Mouse (Mus musculus): ENCODE measurements around the gene Ric3. TPM values are rescaled to one million over a fixed set of nuclear protein-coding genes. Genes with fewer than 3 reads are reported as not detected.

The Ric3 gene
- total and polyA plus RNA-seq, 3 experiments: 0.57 to 1.9 (median 1.1) TPM

DNA sequence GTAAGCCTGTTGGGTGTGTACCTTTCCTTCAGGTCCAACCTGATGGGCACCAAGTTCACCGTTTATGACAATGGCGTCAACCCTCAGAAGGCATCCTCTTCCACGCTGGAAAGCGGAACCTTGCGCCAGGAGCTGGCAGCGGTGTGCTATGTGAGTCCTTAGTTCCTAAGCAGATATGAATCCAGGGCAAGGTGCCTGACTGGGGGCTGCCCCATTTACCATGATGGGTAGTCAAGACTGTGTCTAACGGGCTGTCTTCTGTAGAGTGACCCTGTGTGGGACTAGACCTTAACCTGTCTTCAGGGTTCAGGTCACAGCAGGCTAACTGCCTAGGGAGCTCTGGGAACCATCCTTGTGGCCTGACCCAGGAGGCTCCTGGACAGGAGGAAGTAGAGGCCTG is 55.4 kb downstream of the Ric3 start:
- Histone ChIP-seq H3K9ac (ENCODE audit: low read depth, low read length) (no peak overlapping the region), H3K36me3 (ENCODE audit: control insufficient read depth, insufficient read depth, low read length) (no peaks in the 10 kb centered on the region), H3K27me3 (ENCODE audit: control insufficient read depth, insufficient read depth, low read length) (no peaks in the 10 kb centered on the region), H3K27ac (no peak overlapping the region), H3K4me3 (no peak overlapping the region), H3K79me2 (replicated peaks; ENCODE audit: control insufficient read depth, insufficient read depth, low read length) (no peaks in the 10 kb centered on the region), H3K4me1 (ENCODE audit: control insufficient read depth, insufficient read depth, low read length) (no peaks in the 10 kb centered on the region)
- TF ChIP-seq EP300 (IDR thresholded peaks at IDR 0.05; ENCODE audit: insufficient read depth, low read depth, low read length): no peak
- TF ChIP-seq POLR2A (IDR thresholded peaks at IDR 0.05; ENCODE audit: insufficient read depth, low read depth, low read length): no peak
- TF ChIP-seq CTCF (IDR thresholded peaks at IDR 0.05): no peak
- intact Hi-C loops (cut with DNase I): loop anchor here (1.0 to 5.0 kb wide), 3 partner anchors 60 to 213 kb away; no protein-coding TSS in a partner anchor
- 96% methylated on average over 7 of the region's 7 CpGs for WGBS
- no peak for DNase-seq

DNA sequence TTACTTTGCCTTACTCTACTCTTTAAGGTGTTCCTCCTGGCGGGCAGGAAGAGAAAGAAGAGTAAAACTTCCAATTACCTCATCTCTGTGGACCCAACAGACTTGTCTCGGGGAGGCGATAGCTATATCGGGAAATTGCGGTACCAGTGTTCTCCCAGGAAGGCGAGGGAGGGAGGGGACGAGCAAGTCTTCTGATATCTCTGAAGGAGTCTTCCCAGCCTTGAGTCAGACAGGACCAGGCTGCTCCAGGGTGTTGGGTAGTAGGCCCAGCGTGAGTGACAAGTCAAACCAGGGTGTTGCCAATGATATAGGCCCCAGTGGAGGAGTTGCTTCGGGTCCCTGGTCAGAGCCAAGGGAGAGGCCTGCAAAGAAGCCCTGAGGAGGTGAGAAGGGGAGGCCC is 56.2 kb downstream of the Ric3 start:
- no peak overlapping the region for H3K4me3 ChIP-seq
- no peak overlapping the region for H3K27ac ChIP-seq
- H3K9ac ChIP-seq (ENCODE audit: low read depth, low read length): no peak overlapping the region
- intact Hi-C loops (cut with DNase I): loop anchor here (5.0 kb wide), 1 partner anchor 80 kb away; no protein-coding TSS in a partner anchor
- no peaks in the 10 kb centered on the region for H3K36me3 ChIP-seq (ENCODE audit: control insufficient read depth, insufficient read depth, low read length)
- TF ChIP-seq POLR2A (IDR thresholded peaks at IDR 0.05; ENCODE audit: insufficient read depth, low read depth, low read length) (no peak), EP300 (IDR thresholded peaks at IDR 0.05; ENCODE audit: insufficient read depth, low read depth, low read length) (no peak), CTCF (IDR thresholded peaks at IDR 0.05) (no peak)
- no peaks in the 10 kb centered on the region for H3K79me2 ChIP-seq (replicated peaks; ENCODE audit: control insufficient read depth, insufficient read depth, low read length)
- DNase-seq: no peak
- H3K4me1 ChIP-seq (ENCODE audit: control insufficient read depth, insufficient read depth, low read length): no peaks in the 10 kb centered on the region
- WGBS: 87% methylated on average over 9 of the region's 9 CpGs
- H3K27me3 ChIP-seq (ENCODE audit: control insufficient read depth, insufficient read depth, low read length): no peaks in the 10 kb centered on the region

DNA sequence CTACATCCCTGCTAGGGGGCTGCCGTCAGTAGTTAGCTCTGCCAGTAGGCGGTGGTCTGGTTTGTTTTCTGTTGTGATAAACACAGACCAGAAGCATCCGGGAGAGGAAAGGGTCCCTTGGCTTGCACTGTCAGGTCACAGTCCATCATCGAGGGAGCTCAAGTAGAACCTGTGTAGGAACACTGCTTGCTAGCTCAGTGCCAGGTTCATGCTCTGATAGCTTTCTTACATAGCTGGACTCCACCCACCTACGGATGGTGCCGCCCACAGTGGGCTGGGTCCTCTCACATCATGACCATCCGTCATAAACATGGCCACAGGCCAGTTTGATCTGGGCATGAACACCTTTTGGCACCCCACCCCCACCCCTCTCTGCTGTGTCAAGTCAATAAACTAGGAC is 57.4 kb downstream of the Ric3 start:
- 73% methylated on average over 7 of the region's 7 CpGs for WGBS
- Histone ChIP-seq H3K27me3 (ENCODE audit: control insufficient read depth, insufficient read depth, low read length) (no peaks in the 10 kb centered on the region), H3K9ac (ENCODE audit: low read depth, low read length) (no peak overlapping the region), H3K27ac (no peak overlapping the region), H3K36me3 (ENCODE audit: control insufficient read depth, insufficient read depth, low read length) (no peaks in the 10 kb centered on the region), H3K79me2 (replicated peaks; ENCODE audit: control insufficient read depth, insufficient read depth, low read length) (no peaks in the 10 kb centered on the region), H3K4me3 (no peak overlapping the region), H3K4me1 (ENCODE audit: control insufficient read depth, insufficient read depth, low read length) (no peaks in the 10 kb centered on the region)
- intact Hi-C loops (cut with DNase I): loop anchor here (5.0 kb wide), 1 partner anchor 78 kb away; no protein-coding TSS in a partner anchor
- no peak for TF ChIP-seq EP300 (IDR thresholded peaks at IDR 0.05; ENCODE audit: insufficient read depth, low read depth, low read length)
- no peak for TF ChIP-seq POLR2A (IDR thresholded peaks at IDR 0.05; ENCODE audit: insufficient read depth, low read depth, low read length)
- no peak for TF ChIP-seq CTCF (IDR thresholded peaks at IDR 0.05)
- DNase-seq: no peak

DNA sequence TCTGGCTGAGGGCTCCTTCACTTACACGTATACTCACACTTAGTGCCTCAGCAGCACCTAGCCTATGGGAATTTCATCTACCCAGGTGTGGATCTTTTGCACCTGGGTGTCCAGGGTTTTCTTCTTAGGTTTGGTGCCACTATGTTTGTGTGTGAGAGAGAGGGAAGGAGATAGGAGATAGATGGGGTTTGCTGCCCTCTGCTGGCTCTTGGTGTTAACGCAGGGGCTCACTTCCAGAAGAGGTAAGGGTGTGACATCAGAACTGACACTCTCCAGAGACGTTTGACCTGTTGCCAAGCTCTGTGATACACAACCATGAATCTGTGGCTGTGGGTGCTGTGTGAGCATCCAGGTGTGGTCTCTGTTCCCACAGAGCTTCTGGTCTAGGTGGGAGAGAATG is 61.7 kb downstream of the Ric3 start:
- intact Hi-C loops (cut with DNase I): loop anchor here (1.0 kb wide), 1 partner anchor 54 kb away; no protein-coding TSS in a partner anchor
- no peak overlapping the region for H3K27ac ChIP-seq
- DNase-seq: peak; percentile 34 to 69
- H3K9ac ChIP-seq (ENCODE audit: low read depth, low read length): no peak overlapping the region
- WGBS: 10% methylated on average over 3 of the region's 3 CpGs
- no peak for TF ChIP-seq POLR2A (IDR thresholded peaks at IDR 0.05; ENCODE audit: insufficient read depth, low read depth, low read length)
- peak; percentile 85 for TF ChIP-seq CTCF (IDR thresholded peaks at IDR 0.05)
- TF ChIP-seq EP300 (IDR thresholded peaks at IDR 0.05; ENCODE audit: insufficient read depth, low read depth, low read length): no peak
- H3K79me2 ChIP-seq (replicated peaks; ENCODE audit: control insufficient read depth, insufficient read depth, low read length): no peaks in the 10 kb centered on the region
- H3K4me1 ChIP-seq (ENCODE audit: control insufficient read depth, insufficient read depth, low read length): no peaks in the 10 kb centered on the region
- H3K36me3 ChIP-seq (ENCODE audit: control insufficient read depth, insufficient read depth, low read length): no peaks in the 10 kb centered on the region
- no peaks in the 10 kb centered on the region for H3K27me3 ChIP-seq (ENCODE audit: control insufficient read depth, insufficient read depth, low read length)
- no peak overlapping the region for H3K4me3 ChIP-seq

DNA sequence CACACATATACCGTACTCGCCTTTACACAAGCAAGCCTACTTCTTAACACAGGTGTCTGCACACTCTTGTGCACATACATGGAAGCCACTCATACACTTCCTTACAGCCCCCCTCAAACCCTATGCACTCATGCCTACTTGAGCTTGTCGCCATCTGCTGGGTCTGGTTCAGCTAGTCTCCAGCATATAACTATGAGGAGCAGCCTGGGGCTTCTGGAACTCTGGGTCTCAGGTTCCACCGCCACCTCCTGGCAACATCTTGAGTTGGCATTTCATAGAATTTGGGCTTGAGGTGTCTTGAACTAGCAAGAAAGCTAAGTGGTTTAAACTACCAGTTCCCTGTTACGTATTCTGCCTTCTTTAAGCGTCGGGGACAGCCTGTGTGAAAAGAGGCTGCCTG is 63.9 kb downstream of the Ric3 start:
- 87% methylated on average over 7 of the region's 7 CpGs for WGBS
- no peak for TF ChIP-seq POLR2A (IDR thresholded peaks at IDR 0.05; ENCODE audit: insufficient read depth, low read depth, low read length)
- TF ChIP-seq CTCF (IDR thresholded peaks at IDR 0.05): no peak
- no peak for TF ChIP-seq EP300 (IDR thresholded peaks at IDR 0.05; ENCODE audit: insufficient read depth, low read depth, low read length)
- no peaks in the 10 kb centered on the region for H3K79me2 ChIP-seq (replicated peaks; ENCODE audit: control insufficient read depth, insufficient read depth, low read length)
- no peak for DNase-seq
- H3K9ac ChIP-seq (ENCODE audit: low read depth, low read length): no peak overlapping the region
- intact Hi-C loops (cut with DNase I): no loop called here
- H3K27me3 ChIP-seq (ENCODE audit: control insufficient read depth, insufficient read depth, low read length): no peaks in the 10 kb centered on the region
- H3K4me3 ChIP-seq: no peak overlapping the region
- no peak overlapping the region for H3K27ac ChIP-seq
- no peaks in the 10 kb centered on the region for H3K36me3 ChIP-seq (ENCODE audit: control insufficient read depth, insufficient read depth, low read length)
- no peaks in the 10 kb centered on the region for H3K4me1 ChIP-seq (ENCODE audit: control insufficient read depth, insufficient read depth, low read length)

DNA sequence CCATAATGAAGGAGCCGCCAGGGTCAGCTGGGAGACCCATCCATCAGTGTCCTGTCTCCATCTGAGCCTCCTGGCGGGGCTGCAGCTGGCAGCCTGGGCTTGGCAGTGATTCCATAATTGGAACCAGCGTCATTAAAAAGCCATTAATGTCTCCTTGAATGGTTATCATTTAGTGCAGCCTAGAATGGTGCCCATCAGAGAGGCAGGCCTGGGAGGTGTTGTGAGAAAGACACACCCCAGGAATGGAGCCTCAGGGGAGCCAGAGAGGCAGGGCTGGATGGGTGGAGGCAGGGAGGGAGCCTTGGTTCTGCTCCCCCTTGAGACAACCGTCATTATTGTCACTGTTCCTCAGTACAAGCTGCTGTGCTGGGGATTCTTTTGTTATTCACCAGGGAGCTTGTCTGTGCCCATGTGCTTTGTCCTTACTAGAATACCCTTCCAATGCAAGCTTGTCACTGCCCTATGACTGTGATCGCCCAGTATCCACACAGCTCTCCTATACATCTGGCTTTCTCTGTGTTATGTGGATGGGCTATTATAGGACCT is 66.7 kb downstream of the Ric3 start:
- intact Hi-C loops (cut with DNase I): no loop called here
- Histone ChIP-seq H3K4me3 (no peak overlapping the region), H3K4me1 (ENCODE audit: control insufficient read depth, insufficient read depth, low read length) (no peaks in the 10 kb centered on the region), H3K27ac (no peak overlapping the region), H3K9ac (ENCODE audit: low read depth, low read length) (no peak overlapping the region), H3K79me2 (replicated peaks; ENCODE audit: control insufficient read depth, insufficient read depth, low read length) (no peaks in the 10 kb centered on the region), H3K36me3 (ENCODE audit: control insufficient read depth, insufficient read depth, low read length) (no peaks in the 10 kb centered on the region), H3K27me3 (ENCODE audit: control insufficient read depth, insufficient read depth, low read length) (no peaks in the 10 kb centered on the region)
- 69% methylated on average over 5 of the region's 5 CpGs for WGBS
- no peak for DNase-seq
- TF ChIP-seq POLR2A (IDR thresholded peaks at IDR 0.05; ENCODE audit: insufficient read depth, low read depth, low read length) (no peak), EP300 (IDR thresholded peaks at IDR 0.05; ENCODE audit: insufficient read depth, low read depth, low read length) (no peak), CTCF (IDR thresholded peaks at IDR 0.05) (no peak)

Data from heart, adult 2 months (tissue).